Mouse (Mus musculus) forebrain, embryonic 13.5 days (tissue): Measurements from ENCODE around the gene 1600014C23Rik. TPM values are rescaled to one million over a fixed set of nuclear protein-coding genes. Genes with fewer than 3 reads are reported as not detected.

Source experiments
- ATAC-seq: fragments of 200-750 bp; cut with Nextera tagmentation; 2 replicates; pipeline ENCODE4 v1.8.0; 2017
- H3K27ac ChIP-seq: fragments of 300-500 bp; sonication (generic); 2 replicates; pipeline ENCODE4 v1.5.1; 2015; ENCODE audit warnings: inconsistent platforms, mild to moderate bottlenecking, moderate library complexity
- H3K27me3 ChIP-seq: fragments of 300-500 bp; sonication (generic); 2 replicates; pipeline ENCODE4 v1.6.1; 2015; ENCODE audit warnings: mild to moderate bottlenecking, inconsistent platforms
- H3K36me3 ChIP-seq: fragments of 300-500 bp; sonication (generic); 2 replicates; pipeline ENCODE4 v1.6.1; 2015; ENCODE audit warnings: mild to moderate bottlenecking, inconsistent platforms; ENCODE audit not compliant: poor library complexity, severe bottlenecking
- H3K4me1 ChIP-seq: fragments of 300-500 bp; sonication (generic); 2 replicates; pipeline ENCODE4 v1.6.1; 2015; ENCODE audit warnings: inconsistent platforms
- H3K4me2 ChIP-seq: fragments of 300-500 bp; sonication (generic); 2 replicates; pipeline ENCODE4 v1.6.1; 2015; ENCODE audit warnings: inconsistent platforms, mild to moderate bottlenecking, moderate library complexity
- H3K4me3 ChIP-seq: fragments of 300-500 bp; sonication (generic); 2 replicates; pipeline ENCODE4 v1.5.1; 2015; ENCODE audit warnings: mild to moderate bottlenecking, inconsistent platforms
- H3K9ac ChIP-seq: fragments of 300-500 bp; sonication (generic); 2 replicates; pipeline ENCODE4 v1.6.1; 2015; ENCODE audit warnings: mild to moderate bottlenecking, inconsistent platforms
- H3K9me3 ChIP-seq: fragments of 300-500 bp; sonication (generic); replicated peaks from 2 replicates; pipeline ENCODE4 v1.6.1; 2016; ENCODE audit warnings: inconsistent platforms
- WGBS: fragments of 180-500 bp; shearing (Covaris S2); methylation state at CpG from one replicate; pipeline ENCODE4 v1.1.7; 2015; 5-methylcytosine and 5-hydroxymethylcytosine counted together
- polyA plus RNA-seq: library from polyadenylated mRNA; unstranded; fragments of >200 nt; fragmentation: Nextera tagmentation; extraction: Ambion mirVana; gene quantifications from 2 replicates; pipeline ENCODE4 v1.2.1, GENCODE M21; 2015

Gene 1600014C23Rik
- polyA plus RNA-seq, 1 experiment from 2014 or later = 0.48 TPM

DNA sequence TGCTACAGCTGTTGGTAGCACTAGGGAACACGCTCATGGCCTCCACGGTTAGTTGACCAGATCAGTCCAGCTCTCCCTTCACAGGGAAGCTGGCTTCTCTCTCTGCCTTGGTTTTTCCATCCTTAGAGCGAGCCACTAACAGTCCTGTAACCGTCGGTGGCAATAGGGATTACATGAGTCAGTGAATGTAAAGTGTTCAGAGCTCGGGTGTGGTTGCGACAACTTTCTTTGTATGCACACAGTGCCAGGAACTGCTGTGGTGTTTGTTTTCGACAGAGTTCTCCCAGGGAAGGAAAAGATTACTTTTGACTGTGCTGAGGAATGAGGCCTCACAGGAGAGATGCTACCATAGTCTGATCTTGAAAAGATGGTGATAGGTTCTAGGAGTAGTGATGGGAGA lies 29.5 kb upstream of the 1600014C23Rik start:
- 81% methylated on average over 8 of the region's 8 CpGs for WGBS
- Histone ChIP-seq H3K27ac (no peak overlapping the region), H3K4me3 (no peak overlapping the region), H3K4me1 (peaks cover 24% of the 10 kb centered on the region), H3K36me3 (no peaks in the 10 kb centered on the region), H3K9ac (no peak overlapping the region), H3K27me3 (no peaks in the 10 kb centered on the region), H3K4me2 (no peak overlapping the region), H3K9me3 (no peaks in the 10 kb centered on the region)
- ATAC-seq = no peak

- no peak overlapping the region; the same call in 1 of the 2 replicates for H3K9ac ChIP-seq
Measured at GRCm38 (mm10) chr17:45761902-45762301, 28.3 kb upstream of the 1600014C23Rik start.

DNA sequence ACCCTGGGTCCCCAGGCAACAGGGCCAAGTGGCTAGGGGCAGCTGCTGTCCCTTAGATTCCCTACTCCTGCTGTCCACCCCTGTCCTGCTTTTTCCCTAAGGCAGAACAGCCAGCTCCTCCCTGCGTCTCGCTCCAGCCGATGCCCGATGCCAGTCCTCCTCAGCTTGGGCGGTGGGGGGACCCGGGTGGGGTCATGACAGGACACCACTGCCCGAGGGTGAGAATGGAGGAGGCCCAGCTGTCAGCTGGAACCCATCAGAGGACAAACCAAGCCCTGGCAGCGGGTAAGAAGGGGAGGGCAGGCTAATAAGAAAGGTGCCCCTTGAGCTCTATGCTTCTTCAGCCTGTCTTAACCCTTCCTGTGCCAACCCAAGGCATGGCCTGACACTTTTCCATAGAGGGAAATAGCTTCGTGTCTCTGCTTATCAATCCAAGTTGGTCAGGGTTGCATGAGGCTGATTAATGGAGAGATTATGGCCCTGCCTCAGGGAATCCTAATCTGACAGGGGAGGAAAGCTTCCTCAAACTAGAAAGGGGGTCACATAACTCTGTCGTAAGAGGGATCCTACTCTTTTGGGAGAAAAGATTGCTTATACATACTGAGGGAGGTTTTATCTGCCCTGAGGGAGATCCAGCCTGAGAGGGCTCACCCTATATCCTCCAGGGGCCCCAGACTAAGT lies 27.5 kb upstream of the 1600014C23Rik start:
- Histone ChIP-seq H3K27me3 (no peaks in the 10 kb centered on the region), H3K4me2 (no peak overlapping the region), H3K4me1 (peaks cover 9% of the 10 kb centered on the region), H3K9ac (no peak overlapping the region), H3K27ac (no peak overlapping the region), H3K9me3 (no peaks in the 10 kb centered on the region), H3K4me3 (no peak overlapping the region), H3K36me3 (no peaks in the 10 kb centered on the region)
- 70% methylated on average over 10 of the region's 10 CpGs for WGBS
- no peak for ATAC-seq

More at GRCm38 (mm10) chr17:45761902-45762301, 28.3 kb upstream of the 1600014C23Rik start:
- no peak overlapping the region for H3K4me3 ChIP-seq
- H3K9me3 ChIP-seq = no peaks in the 10 kb centered on the region
- peaks cover 17% of the 10 kb centered on the region for H3K4me1 ChIP-seq
- no peak overlapping the region for H3K4me2 ChIP-seq
- no peaks in the 10 kb centered on the region for H3K27me3 ChIP-seq
- no peak for ATAC-seq
- no peak overlapping the region for H3K27ac ChIP-seq
- WGBS = 81% methylated on average over 3 of the region's 3 CpGs
- no peaks in the 10 kb centered on the region for H3K36me3 ChIP-seq

DNA sequence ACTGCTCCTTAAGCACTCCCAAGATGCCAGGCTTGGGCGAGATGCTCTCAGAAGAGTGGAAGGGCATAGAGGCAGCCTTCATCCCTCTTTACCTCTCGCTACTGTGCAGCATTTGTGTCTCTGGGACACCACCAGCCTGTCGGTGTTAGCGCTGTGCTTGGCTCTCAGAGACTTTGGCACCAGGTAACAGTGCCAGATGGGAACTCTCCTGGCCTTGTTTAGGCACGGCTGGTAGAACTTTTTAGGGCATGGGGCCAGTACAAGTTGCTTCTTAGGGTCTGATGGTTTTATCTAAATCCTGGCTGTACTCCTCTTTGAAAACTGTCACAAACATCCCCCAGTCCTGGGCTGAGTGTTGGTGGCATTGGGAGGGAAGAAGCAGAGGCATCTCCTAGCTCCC lies 26.1 kb upstream of the 1600014C23Rik start:
- H3K4me2 ChIP-seq = no peak overlapping the region
- no peaks in the 10 kb centered on the region for H3K9me3 ChIP-seq
- H3K36me3 ChIP-seq = no peaks in the 10 kb centered on the region
- no peaks in the 10 kb centered on the region for H3K27me3 ChIP-seq
- H3K4me3 ChIP-seq = no peak overlapping the region
- H3K4me1 ChIP-seq = peaks cover 5% of the 10 kb centered on the region
- H3K27ac ChIP-seq = no peak overlapping the region
- 87% methylated on average over 5 of the region's 5 CpGs for WGBS
- no peak overlapping the region for H3K9ac ChIP-seq
- no peak for ATAC-seq

GRCm38 (mm10) chr17:45758808-45759207 lies 25.2 kb upstream of the 1600014C23Rik start:
- WGBS = 77% methylated on average over 7 of the region's 7 CpGs
- Histone ChIP-seq H3K9me3 (no peaks in the 10 kb centered on the region), H3K27ac (no peak overlapping the region), H3K36me3 (no peaks in the 10 kb centered on the region), H3K27me3 (no peaks in the 10 kb centered on the region), H3K9ac (no peak overlapping the region), H3K4me2 (no peak overlapping the region), H3K4me1 (peaks cover 13% of the 10 kb centered on the region), H3K4me3 (no peak overlapping the region)
- ATAC-seq = no peak

DNA sequence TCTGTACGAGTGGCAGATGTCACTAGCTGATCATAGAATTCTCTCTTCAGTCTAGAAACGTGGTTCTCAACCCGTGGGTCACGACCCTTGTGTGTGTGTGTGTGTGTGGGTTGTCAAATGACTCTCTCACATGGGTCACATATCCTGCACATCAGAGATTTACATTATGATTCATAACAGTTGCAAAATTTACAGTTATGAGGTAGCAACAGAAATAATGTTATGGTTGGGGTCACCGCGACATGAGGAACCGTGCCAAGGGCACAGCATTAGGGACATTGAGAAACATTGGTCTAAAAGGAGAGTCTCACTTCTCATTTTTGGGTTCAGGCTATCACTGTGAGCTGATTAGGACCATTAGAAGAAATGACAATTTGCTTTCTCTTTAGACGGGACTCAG lies 24.3 kb upstream of the 1600014C23Rik start:
- H3K9ac ChIP-seq = no peak overlapping the region
- 86% methylated on average over 8 of the region's 8 CpGs for WGBS
- peaks cover 12% of the 10 kb centered on the region for H3K4me1 ChIP-seq
- H3K36me3 ChIP-seq = no peaks in the 10 kb centered on the region
- H3K9me3 ChIP-seq = no peaks in the 10 kb centered on the region
- H3K27ac ChIP-seq = no peak overlapping the region
- no peak for ATAC-seq
- no peaks in the 10 kb centered on the region for H3K27me3 ChIP-seq
- H3K4me2 ChIP-seq = no peak overlapping the region
- H3K4me3 ChIP-seq = no peak overlapping the region

DNA sequence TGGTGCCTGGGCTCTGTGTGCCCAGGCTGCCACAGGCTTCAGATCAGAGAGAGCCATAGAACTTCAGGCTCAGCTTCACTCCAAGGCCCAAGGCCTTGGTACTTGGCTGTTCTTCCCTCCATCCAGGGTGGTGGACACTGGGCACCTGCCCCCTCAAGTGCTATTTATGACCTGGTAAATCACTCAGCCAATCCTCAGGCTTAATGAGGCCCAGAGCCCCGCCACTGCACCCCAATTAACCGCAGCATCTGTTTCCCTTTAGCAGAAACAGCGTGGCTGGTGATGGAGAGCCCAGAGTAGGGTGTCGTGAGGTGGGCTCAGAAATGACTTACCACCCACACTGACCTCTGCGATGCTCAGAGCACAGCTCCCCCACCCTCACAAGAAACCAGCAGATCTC lies 23.2 kb upstream of the 1600014C23Rik start:
- Histone ChIP-seq H3K27ac (no peak overlapping the region), H3K36me3 (no peaks in the 10 kb centered on the region), H3K4me3 (no peak overlapping the region), H3K4me2 (no peak overlapping the region), H3K4me1 (peaks cover 10% of the 10 kb centered on the region), H3K9ac (no peak overlapping the region), H3K9me3 (no peaks in the 10 kb centered on the region), H3K27me3 (no peaks in the 10 kb centered on the region)
- WGBS = 57% methylated on average over 5 of the region's 5 CpGs
- no peak for ATAC-seq

DNA sequence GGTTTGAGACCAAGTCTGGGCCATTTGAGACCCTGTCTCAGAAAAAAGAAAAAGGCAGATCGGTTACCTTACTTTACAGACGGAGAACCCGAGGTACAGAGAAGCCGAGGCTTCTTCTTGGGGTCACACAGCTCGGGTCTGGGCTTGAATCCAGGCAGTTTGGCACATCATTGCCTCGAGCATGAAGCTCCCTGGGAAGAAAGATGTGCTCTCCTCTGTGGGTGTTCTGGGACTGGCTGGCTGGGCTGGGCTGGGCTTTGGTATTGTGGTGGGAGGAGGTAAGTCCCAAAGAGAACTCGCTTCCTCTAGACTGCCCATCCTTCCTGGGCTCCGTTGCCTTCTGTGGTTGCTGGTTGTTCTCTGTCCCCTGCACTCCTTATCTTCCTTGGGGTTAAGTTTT lies 22.7 kb upstream of the 1600014C23Rik start:
- no peaks in the 10 kb centered on the region for H3K9me3 ChIP-seq
- no peak overlapping the region for H3K27ac ChIP-seq
- H3K4me2 ChIP-seq = no peak overlapping the region
- H3K4me3 ChIP-seq = no peak overlapping the region
- H3K36me3 ChIP-seq = no peaks in the 10 kb centered on the region
- H3K4me1 ChIP-seq = peaks cover 10% of the 10 kb centered on the region
- H3K27me3 ChIP-seq = no peaks in the 10 kb centered on the region
- ATAC-seq = no peak
- 73% methylated on average over 8 of the region's 8 CpGs for WGBS
- no peak overlapping the region for H3K9ac ChIP-seq

DNA sequence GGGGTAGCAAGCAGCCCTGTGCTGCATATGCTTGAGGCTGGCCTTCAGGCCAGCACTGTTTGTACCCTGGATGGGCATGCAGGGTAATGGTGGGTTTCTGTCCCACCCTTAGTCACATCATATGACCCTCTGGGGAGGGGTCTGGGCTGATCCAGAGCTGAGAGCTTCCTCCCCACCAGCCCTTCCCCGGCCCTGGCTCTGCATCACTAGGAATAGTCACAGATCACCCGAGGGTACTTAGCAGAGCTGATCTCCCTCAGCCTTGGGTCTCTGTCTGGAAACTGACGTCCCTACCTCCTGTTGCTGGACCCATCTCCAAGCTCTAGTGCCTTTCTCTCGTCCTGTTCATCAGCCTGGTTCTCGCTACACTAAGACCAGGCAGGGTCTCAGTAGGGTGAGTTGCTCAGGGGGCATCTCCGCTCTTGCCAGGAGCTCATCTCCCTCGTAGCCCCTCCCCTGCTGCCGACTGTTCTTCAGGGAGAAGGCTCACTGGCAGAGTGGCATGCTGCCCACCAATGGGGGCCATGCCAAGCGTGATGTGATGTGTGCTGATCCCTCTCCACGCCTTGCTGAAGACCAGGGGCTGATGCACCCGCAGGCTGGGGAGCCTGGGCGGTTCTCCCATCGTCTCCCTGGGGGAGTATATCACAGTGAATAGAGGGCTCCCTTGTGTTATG lies 20.7 kb upstream of the 1600014C23Rik start:
- H3K9me3 ChIP-seq = no peaks in the 10 kb centered on the region
- no peak overlapping the region for H3K27ac ChIP-seq
- H3K4me3 ChIP-seq = no peak overlapping the region
- 81% methylated on average over 12 of the region's 13 CpGs for WGBS
- H3K27me3 ChIP-seq = no peaks in the 10 kb centered on the region
- H3K36me3 ChIP-seq = no peaks in the 10 kb centered on the region
- peaks cover 10% of the 10 kb centered on the region for H3K4me1 ChIP-seq
- no peak overlapping the region for H3K9ac ChIP-seq
- H3K4me2 ChIP-seq = no peak overlapping the region
- ATAC-seq = peak; percentile 65

GRCm38 (mm10) chr17:45752678-45753077 lies 19.0 kb upstream of the 1600014C23Rik start:
- no peaks in the 10 kb centered on the region for H3K9me3 ChIP-seq
- ATAC-seq = no peak
- H3K4me1 ChIP-seq = peaks cover 10% of the 10 kb centered on the region
- H3K27ac ChIP-seq = no peak overlapping the region
- no peaks in the 10 kb centered on the region for H3K36me3 ChIP-seq
- no peak overlapping the region for H3K4me3 ChIP-seq
- H3K4me2 ChIP-seq = no peak overlapping the region
- H3K9ac ChIP-seq = no peak overlapping the region
- H3K27me3 ChIP-seq = no peaks in the 10 kb centered on the region
- 72% methylated on average over 11 of the region's 11 CpGs for WGBS

DNA sequence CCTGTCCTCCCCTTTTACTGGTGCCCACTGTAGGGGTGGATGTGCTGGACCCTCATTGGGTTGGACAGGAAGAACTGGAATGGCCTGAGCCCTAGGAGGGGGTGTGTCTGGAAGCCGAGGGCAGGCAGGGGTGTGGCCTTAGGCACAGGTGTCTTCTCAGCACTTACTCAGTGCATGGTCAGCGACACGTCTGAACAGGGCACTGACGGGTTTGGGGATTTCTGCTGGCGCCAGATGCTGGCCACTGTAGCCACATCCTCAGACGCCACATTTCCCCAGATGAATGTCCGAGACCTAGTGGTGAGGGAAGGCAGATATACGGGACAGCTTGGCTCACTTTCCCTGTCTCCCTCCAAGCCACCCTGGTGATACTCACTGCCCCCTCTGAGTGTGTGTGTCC lies 18.4 kb upstream of the 1600014C23Rik start:
- no peaks in the 10 kb centered on the region for H3K36me3 ChIP-seq
- no peak overlapping the region for H3K4me3 ChIP-seq
- WGBS = 83% methylated on average over 8 of the region's 8 CpGs

GRCm38 (mm10) chr17:45751359-45751758 lies 17.7 kb upstream of the 1600014C23Rik start:
- Histone ChIP-seq H3K4me3 (no peak overlapping the region), H3K4me1 (peaks cover 10% of the 10 kb centered on the region), H3K9me3 (no peaks in the 10 kb centered on the region), H3K4me2 (no peak overlapping the region), H3K27ac (no peak overlapping the region), H3K9ac (no peak overlapping the region), H3K36me3 (no peaks in the 10 kb centered on the region), H3K27me3 (no peaks in the 10 kb centered on the region)
- ATAC-seq = no peak
- WGBS = 96% methylated on average over 1 of the region's 1 CpGs

More for the DNA sequence above, 18.4 kb upstream of the 1600014C23Rik start:
- no peak overlapping the region for H3K4me2 ChIP-seq
- peaks cover 10% of the 10 kb centered on the region for H3K4me1 ChIP-seq
- no peak overlapping the region for H3K9ac ChIP-seq
- H3K9me3 ChIP-seq = no peaks in the 10 kb centered on the region
- no peak overlapping the region for H3K27ac ChIP-seq
- ATAC-seq = no peak
- H3K27me3 ChIP-seq = no peaks in the 10 kb centered on the region
